Mouse (Mus musculus) cerebellum, postnatal 10 days (tissue): ENCODE data around the gene Vmn1r233.

ENCODE experiments used
- DNase-seq, 2 experiments: peaks; one replicate each; pipeline ENCODE4 v3.0.0; 2021; ENCODE audit warnings: mixed read lengths in 2 of 2

Gene Vmn1r233

GRCm38 (mm10) chr17:20996364-20996763 is at the start of gene Vmn1r233:
Gene Vmn1r233 (minus strand): TSS chr17:20996464.
- DNase-seq: no peak

- no peak for DNase-seq
Measured at GRCm38 (mm10) chr17:21018410-21019080, 22.3 kb upstream of the Vmn1r233 start.

- DNase-seq: peak; percentile 7 to 11
Measured at GRCm38 (mm10) chr17:21009726-21010125, 13.5 kb upstream of the Vmn1r233 start.

- peak; percentile 92 to 93 for DNase-seq
Measured at GRCm38 (mm10) chr17:21008382-21009331, 12.4 kb upstream of the Vmn1r233 start, which contains the start of gene Zfp160. Gene Zfp160 (plus strand): TSS chr17:21008903.

GRCm38 (mm10) chr17:20993716-20994115 is 2.5 kb downstream of the Vmn1r233 start:
- DNase-seq: no peak

GRCm38 (mm10) chr17:20966681-20967080 is 29.6 kb downstream of the Vmn1r233 start:
- peak in 1 of 2 experiments; percentile 0 for DNase-seq

- peak in 1 of 2 experiments; percentile 1 for DNase-seq
Measured at GRCm38 (mm10) chr17:20965421-20965820, 30.8 kb downstream of the Vmn1r233 start.

GRCm38 (mm10) chr17:20960386-20960785 is 35.9 kb downstream of the Vmn1r233 start:
- no peak for DNase-seq

- no peak for DNase-seq
Measured at GRCm38 (mm10) chr17:20946636-20947035, 49.6 kb downstream of the Vmn1r233 start.

- no peak for DNase-seq
Measured at GRCm38 (mm10) chr17:20946026-20946565, 50.2 kb downstream of the Vmn1r233 start.

- DNase-seq: peak; percentile 98 to 99
Measured at GRCm38 (mm10) chr17:20944985-20945891, 51.0 kb downstream of the Vmn1r233 start, which contains the start of gene Ppp2r1a. Gene Ppp2r1a (plus strand): TSS chr17:20945311.

GRCm38 (mm10) chr17:20944226-20944625 is 52.0 kb downstream of the Vmn1r233 start:
- no peak for DNase-seq
